27 mouse cellular contexts compared by ENCODE assay signal in the genomic region with DNA sequence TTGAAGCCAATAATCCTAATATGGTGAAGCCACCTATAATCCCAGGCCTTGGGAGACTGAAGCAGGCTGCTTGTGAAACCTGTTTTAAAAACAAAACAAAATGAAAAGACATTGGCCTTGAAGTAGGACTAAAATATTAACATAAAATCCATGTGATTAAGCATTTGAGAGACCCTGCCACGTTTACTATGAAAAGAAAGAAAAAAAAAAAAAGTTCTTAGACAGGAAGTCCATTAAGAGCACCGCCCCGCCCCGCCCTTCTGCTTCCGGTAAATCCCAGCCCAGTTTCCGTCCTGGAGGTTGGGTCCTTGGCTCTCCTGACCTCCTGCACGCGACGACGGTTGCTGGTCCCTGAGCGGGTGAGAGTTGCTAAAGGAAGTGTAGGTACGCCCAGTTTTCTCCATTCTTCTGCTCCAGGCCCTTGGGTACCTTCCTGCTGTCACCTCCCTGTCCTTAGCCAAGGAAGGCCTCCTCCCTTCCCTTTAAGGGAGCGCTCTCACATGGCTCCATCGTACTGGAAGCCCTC. TPM values are rescaled to one million over a fixed set of nuclear protein-coding genes. Genes with fewer than 3 reads are reported as not detected.
DNase-seq lines count a peak whose midpoint lies in the region; ATAC-seq and TF ChIP-seq lines count a peak whose summit lies in the region.
"Had no signal": no experiment of that assay in that cellular context is flagged by ENCODE, and none has a peak within 500 bp of the region (broad histone marks: within the 10 kb centered on the region; RNA-seq: fewer than 3 reads in every experiment).

A gene (plus strand): TSS at position 291 of the 526 bp plus-strand sequence.

- H3K27ac ChIP-seq in hindbrain, postnatal 0 days, result no peak within 1 kb of the TSS
- H3K27ac ChIP-seq: embryonic facial prominence, embryonic 15.5 days; hindbrain, embryonic 12.5 days; kidney, postnatal 0 days; left cerebral cortex, adult 2 months; neural tube, embryonic 13.5 days had no signal

- H3K4me2 ChIP-seq in hindbrain, postnatal 0 days (ENCODE audit: low read depth, low read length), result no peak within 1 kb of the TSS
- H3K4me2 ChIP-seq: embryonic facial prominence, embryonic 15.5 days; hindbrain, embryonic 12.5 days; lung, embryonic 14.5 days; neural tube, embryonic 13.5 days had no signal

- no peaks in the 10 kb centered on the region for H3K4me1 ChIP-seq in hindbrain, postnatal 0 days (ENCODE audit: insufficient read depth, low read length)
- H3K4me1 ChIP-seq: embryonic facial prominence, embryonic 15.5 days; hindbrain, embryonic 12.5 days; megakaryocyte, embryonic 14.5 days; neural tube, embryonic 13.5 days had no signal

- 82% methylated on average over 14 of the region's 14 CpGs for WGBS in hindbrain, postnatal 0 days

- H3K4me3 ChIP-seq in hindbrain, postnatal 0 days (ENCODE audit: low read length), result no peak within 1 kb of the TSS
- H3K4me3 ChIP-seq: embryonic facial prominence, embryonic 15.5 days; hindbrain, embryonic 12.5 days; left cerebral cortex, adult 2 months; megakaryocyte, embryonic 14.5 days; neural tube, embryonic 13.5 days had no signal

- peak; percentile 12 for DNase-seq in kidney, adult 9 months
- DNase-seq in kidney, postnatal 14 days, result no peak
- peak; percentile 13 for DNase-seq in lung, postnatal 25 days (ENCODE audit: low spot score)
- no peak for DNase-seq in lung, adult 18-20 months
- DNase-seq in ES-CJ7 (ENCODE audit: low read depth, low spot score), result peak; percentile 80
- DNase-seq in lung, postnatal 4 days, result peak; percentile 12 to 47
- DNase-seq in layer of hippocampus, postnatal 14 days (ENCODE audit: low spot score in 2 of 2), result no peak
- no peak for DNase-seq in hindbrain, postnatal 0 days (ENCODE audit: low spot score)
- DNase-seq: adrenal gland, postnatal 25 days; cerebellum, adult 11-12 months; cerebellum, postnatal 25 days; forebrain, postnatal 0 days; left cerebral cortex, postnatal 4 days; liver; lung, embryonic 14.5 days; midbrain, embryonic 14.5 days; thymus, adult 2 months had no signal

- H3K9ac ChIP-seq in hindbrain, postnatal 0 days (replicated peaks; ENCODE audit: low read length), result no peak within 1 kb of the TSS
- H3K9ac ChIP-seq: embryonic facial prominence, embryonic 15.5 days; forebrain, postnatal 0 days; hindbrain, embryonic 12.5 days; lung, embryonic 14.5 days; neural tube, embryonic 13.5 days had no signal

- TF ChIP-seq CTCF in hindbrain, postnatal 0 days (IDR thresholded peaks at IDR 0.05; ENCODE audit: low read depth), result no peak

- H3K36me3 ChIP-seq in hindbrain, postnatal 0 days (ENCODE audit: insufficient read depth, low read length), result no peaks in the 10 kb centered on the region
- H3K36me3 ChIP-seq: embryonic facial prominence, embryonic 15.5 days; hindbrain, embryonic 12.5 days; neural tube, embryonic 13.5 days had no signal

- H3K9me3 ChIP-seq in hindbrain, postnatal 0 days (ENCODE audit: low read length), result no peaks in the 10 kb centered on the region
- H3K9me3 ChIP-seq: embryonic facial prominence, embryonic 15.5 days; hindbrain, embryonic 12.5 days; megakaryocyte, embryonic 14.5 days; neural tube, embryonic 13.5 days had no signal

- H3K27me3 ChIP-seq in hindbrain, postnatal 0 days (ENCODE audit: insufficient read depth, low read length), result no peaks in the 10 kb centered on the region
- H3K27me3 ChIP-seq: embryonic facial prominence, embryonic 15.5 days; hindbrain, embryonic 12.5 days; megakaryocyte, embryonic 14.5 days; neural tube, embryonic 13.5 days; Patski had no signal

- ATAC-seq in hindbrain, postnatal 0 days, result no peak
- ATAC-seq: CD4-positive, CD25-positive, alpha-beta regulatory T cell, adult 4 months; forebrain, postnatal 0 days; inflammation-experienced regulatory T-cells, adult 6 months; Patski had no signal

RNA-seq across cellular contexts. Expression of the gene that starts here (rescaled TPM):
- total RNA-seq in layer of hippocampus, postnatal 14 days (2021), result under 1 TPM; 0.16 to 0.43 TPM
- total RNA-seq in hindbrain, postnatal 0 days (2014; rRNA removed), result not detected in 2 replicates
- 0.33 TPM in 1 of 2 replicates, not detected in the other for polyA plus RNA-seq in hindbrain, postnatal 0 days (2015; fragmentation: Nextera tagmentation; extraction: Ambion mirVana)
- total RNA-seq: forebrain, postnatal 0 days had no signal
- polyA plus RNA-seq: embryonic facial prominence, embryonic 15.5 days; forebrain, postnatal 0 days; heart, embryonic 16.5 days; hindbrain, embryonic 12.5 days; midbrain, embryonic 14.5 days; neural tube, embryonic 13.5 days; Patski; thymus, adult 2 months had no signal

Comparison
In these comparisons a context has a peak if more than half of its experiments do, and no peak if none do; other contexts are left out.
1. DNase-seq: peak in kidney, adult 9 months (single experiment), lung, postnatal 25 days (single experiment), ES-CJ7 (single experiment) and lung, postnatal 4 days (2 of 2); none in kidney, postnatal 14 days (single experiment), lung, adult 18-20 months (0 of 2), layer of hippocampus, postnatal 14 days (0 of 2) and hindbrain, postnatal 0 days (single experiment).